Mouse (Mus musculus) limb, embryonic 15.5 days (tissue): Measurements from ENCODE around the gene Cd5. TPM values are rescaled to one million over a fixed set of nuclear protein-coding genes. Genes with fewer than 3 reads are reported as not detected.

Experiments used
- ATAC-seq: fragments of 200-750 bp; cut with Nextera tagmentation; 2 replicates; pipeline ENCODE4 v1.8.0; 2017; ENCODE audit warnings: low read depth, moderate TSS enrichment; ENCODE audit not compliant: insufficient number of reproducible peaks, low FRiP score, low TSS enrichment
- H3K27ac ChIP-seq: fragments of 300-500 bp; sonication (generic); 2 replicates; pipeline ENCODE4 v1.5.1; 2015; ENCODE audit warnings: moderate library complexity, mild to moderate bottlenecking, inconsistent platforms
- H3K27me3 ChIP-seq: fragments of 300-500 bp; sonication (generic); 2 replicates; pipeline ENCODE4 v1.6.1; 2015; ENCODE audit warnings: inconsistent platforms
- H3K36me3 ChIP-seq: fragments of 300-500 bp; sonication (generic); 2 replicates; pipeline ENCODE4 v1.6.1; 2015; ENCODE audit warnings: inconsistent platforms
- H3K4me1 ChIP-seq: fragments of 300-500 bp; sonication (generic); 2 replicates; pipeline ENCODE4 v1.6.1; 2015; ENCODE audit warnings: inconsistent platforms
- H3K4me2 ChIP-seq: fragments of 300-500 bp; sonication (generic); 2 replicates; pipeline ENCODE4 v1.6.1; 2015; ENCODE audit warnings: mild to moderate bottlenecking, inconsistent platforms
- H3K4me3 ChIP-seq: fragments of 300-500 bp; sonication (generic); 2 replicates; pipeline ENCODE4 v1.5.1; 2015; ENCODE audit warnings: mild to moderate bottlenecking, inconsistent platforms
- H3K9ac ChIP-seq: fragments of 300-500 bp; sonication (generic); 2 replicates; pipeline ENCODE4 v1.6.1; 2015; ENCODE audit warnings: inconsistent platforms
- H3K9me3 ChIP-seq: fragments of 300-500 bp; sonication (generic); 2 replicates; pipeline ENCODE4 v1.6.1; 2016; ENCODE audit warnings: inconsistent platforms
- WGBS: fragments of 180-500 bp; shearing (Covaris S2); methylation state at CpG from one replicate; pipeline ENCODE4 v1.1.7; 2015; 5-methylcytosine and 5-hydroxymethylcytosine counted together
- polyA plus RNA-seq: library from polyadenylated mRNA; unstranded; fragments of >200 nt; fragmentation: Nextera tagmentation; extraction: Ambion mirVana; gene quantifications from 2 replicates; pipeline ENCODE4 v1.2.1, GENCODE M21; 2015

The Cd5 gene
- polyA plus RNA-seq, 1 experiment from 2014 or later: 1.0 TPM

- H3K9ac ChIP-seq: no peak overlapping the region
- peak; percentile 32; the same call in 1 of the 2 replicates for ATAC-seq
- H3K9me3 ChIP-seq: no peaks in the 10 kb centered on the region
- no peak overlapping the region for H3K4me3 ChIP-seq
- H3K36me3 ChIP-seq: peaks cover 66% of the 10 kb centered on the region
- H3K4me2 ChIP-seq: no peak overlapping the region
- H3K27ac ChIP-seq: peak overlapping the region; percentile 57
- H3K27me3 ChIP-seq: no peaks in the 10 kb centered on the region
- 23% methylated on average over 8 of the region's 8 CpGs for WGBS
- H3K4me1 ChIP-seq: peaks cover 21% of the 10 kb centered on the region
These were observed 29.3 kb downstream of the Cd5 start for GRCm38 (mm10) chr19:10709360-10710087.

- Histone ChIP-seq H3K27me3 (no peaks in the 10 kb centered on the region), H3K27ac (peak overlapping the region; percentile 57), H3K36me3 (peaks cover 60% of the 10 kb centered on the region), H3K4me3 (no peak overlapping the region), H3K4me2 (no peak overlapping the region), H3K4me1 (peaks cover 17% of the 10 kb centered on the region), H3K9ac (no peak overlapping the region), H3K9me3 (no peaks in the 10 kb centered on the region)
- 67% methylated on average over 6 of the region's 6 CpGs for WGBS
- no peak for ATAC-seq
These were observed 29.9 kb downstream of the Cd5 start for GRCm38 (mm10) chr19:10708900-10709299.

- H3K36me3 ChIP-seq: peaks cover 50% of the 10 kb centered on the region
- H3K4me2 ChIP-seq: no peak overlapping the region
- H3K27me3 ChIP-seq: no peaks in the 10 kb centered on the region
- no peak for ATAC-seq
- H3K9ac ChIP-seq: no peak overlapping the region
- H3K4me1 ChIP-seq: peaks cover 17% of the 10 kb centered on the region
- H3K9me3 ChIP-seq: no peaks in the 10 kb centered on the region
- H3K27ac ChIP-seq: no peak overlapping the region
- no peak overlapping the region for H3K4me3 ChIP-seq
- WGBS: 92% methylated on average over 1 of the region's 1 CpGs
These were observed 30.9 kb downstream of the Cd5 start for GRCm38 (mm10) chr19:10707881-10708280.

GRCm38 (mm10) chr19:10707087-10707875 lies 31.5 kb downstream of the Cd5 start:
- Histone ChIP-seq H3K4me2 (no peak overlapping the region), H3K4me3 (no peak overlapping the region), H3K9me3 (no peaks in the 10 kb centered on the region), H3K9ac (no peak overlapping the region), H3K4me1 (peaks cover 22% of the 10 kb centered on the region), H3K27ac (no peak overlapping the region), H3K27me3 (no peaks in the 10 kb centered on the region), H3K36me3 (peaks cover 45% of the 10 kb centered on the region)
- 85% methylated on average over 13 of the region's 13 CpGs for WGBS
- ATAC-seq: no peak

GRCm38 (mm10) chr19:10703470-10703869 lies 35.3 kb downstream of the Cd5 start:
- Histone ChIP-seq H3K36me3 (peaks cover 17% of the 10 kb centered on the region), H3K4me1 (peaks cover 31% of the 10 kb centered on the region), H3K9ac (no peak overlapping the region), H3K9me3 (no peaks in the 10 kb centered on the region), H3K4me2 (no peak overlapping the region), H3K27me3 (no peaks in the 10 kb centered on the region), H3K27ac (no peak overlapping the region), H3K4me3 (no peak overlapping the region)
- WGBS: 84% methylated on average over 8 of the region's 8 CpGs
- no peak for ATAC-seq

GRCm38 (mm10) chr19:10702125-10702524 lies 36.7 kb downstream of the Cd5 start:
- Histone ChIP-seq H3K36me3 (peaks cover 4% of the 10 kb centered on the region), H3K27me3 (no peaks in the 10 kb centered on the region), H3K4me1 (peaks cover 44% of the 10 kb centered on the region), H3K4me2 (no peak overlapping the region), H3K27ac (no peak overlapping the region; the same call in 1 of the 2 replicates), H3K9me3 (no peaks in the 10 kb centered on the region), H3K9ac (no peak overlapping the region), H3K4me3 (no peak overlapping the region)
- no peak for ATAC-seq
- WGBS: 60% methylated on average over 8 of the region's 8 CpGs

GRCm38 (mm10) chr19:10701013-10701726 lies 37.6 kb downstream of the Cd5 start:
- Histone ChIP-seq H3K27me3 (no peaks in the 10 kb centered on the region), H3K9me3 (no peaks in the 10 kb centered on the region), H3K4me3 (no peak overlapping the region), H3K4me1 (peaks cover 47% of the 10 kb centered on the region), H3K36me3 (no peaks in the 10 kb centered on the region), H3K9ac (no peak overlapping the region), H3K4me2 (no peak overlapping the region), H3K27ac (no peak overlapping the region)
- no peak for ATAC-seq
- 77% methylated on average over 6 of the region's 6 CpGs for WGBS

- peaks cover 53% of the 10 kb centered on the region for H3K4me1 ChIP-seq
- no peak overlapping the region for H3K4me3 ChIP-seq
- H3K9ac ChIP-seq: no peak overlapping the region
- H3K4me2 ChIP-seq: no peak overlapping the region
- no peaks in the 10 kb centered on the region for H3K36me3 ChIP-seq
- H3K27me3 ChIP-seq: no peaks in the 10 kb centered on the region
- 57% methylated on average over 9 of the region's 9 CpGs for WGBS
- ATAC-seq: no peak
- H3K27ac ChIP-seq: no peak overlapping the region
- no peaks in the 10 kb centered on the region for H3K9me3 ChIP-seq
These were observed 39.0 kb downstream of the Cd5 start for GRCm38 (mm10) chr19:10699851-10700250.

- no peak for ATAC-seq
- Histone ChIP-seq H3K27ac (peak overlapping the region; percentile 33; the same call in 1 of the 2 replicates), H3K9ac (no peak overlapping the region), H3K4me1 (peaks cover 53% of the 10 kb centered on the region), H3K4me2 (no peak overlapping the region), H3K36me3 (no peaks in the 10 kb centered on the region), H3K4me3 (no peak overlapping the region), H3K9me3 (no peaks in the 10 kb centered on the region), H3K27me3 (no peaks in the 10 kb centered on the region)
- WGBS: 81% methylated on average over 9 of the region's 9 CpGs
These were observed 40.4 kb downstream of the Cd5 start for GRCm38 (mm10) chr19:10698131-10698991.

GRCm38 (mm10) chr19:10695801-10696200 lies 43.0 kb downstream of the Cd5 start:
- no peaks in the 10 kb centered on the region for H3K9me3 ChIP-seq

More at GRCm38 (mm10) chr19:10695801-10696200, 43.0 kb downstream of the Cd5 start:
- peaks cover 45% of the 10 kb centered on the region for H3K4me1 ChIP-seq
- H3K36me3 ChIP-seq: no peaks in the 10 kb centered on the region
- H3K9ac ChIP-seq: no peak overlapping the region
- 68% methylated on average over 7 of the region's 7 CpGs for WGBS
- ATAC-seq: no peak
- no peak overlapping the region for H3K4me3 ChIP-seq
- H3K4me2 ChIP-seq: no peak overlapping the region
- H3K27ac ChIP-seq: no peak overlapping the region
- no peaks in the 10 kb centered on the region for H3K27me3 ChIP-seq
